ENCODE assay signal across 22 mouse cellular contexts in genomic region chr5:37762046-37762445, GRCm38 (mm10). TPM values are rescaled to one million over a fixed set of nuclear protein-coding genes. Genes with fewer than 3 reads are reported as not detected.
"Had no signal": no experiment of that assay in that cellular context is flagged by ENCODE, and none has a peak within 500 bp of the region (broad histone marks: within the 10 kb centered on the region; RNA-seq: fewer than 3 reads in every experiment).

No protein-coding gene starts in this region.

- H3K27ac ChIP-seq: kidney, embryonic 15.5 days; left cerebral cortex, adult 2 months; liver, embryonic 13.5 days; macrophage; midbrain, embryonic 10.5 days; midbrain, embryonic 13.5 days; neural tube, embryonic 13.5 days had no signal

- ATAC-seq: midbrain, embryonic 13.5 days; midbrain, embryonic 16.5 days had no signal

- H3K4me3 ChIP-seq: kidney, embryonic 15.5 days; left cerebral cortex, adult 2 months; liver, embryonic 13.5 days; megakaryocyte, embryonic 14.5 days; midbrain, embryonic 10.5 days; midbrain, embryonic 13.5 days; myocyte; neural tube, embryonic 13.5 days had no signal

- DNase-seq: kidney, postnatal 10 days; kidney, postnatal 36 days; layer of hippocampus, postnatal 36 days; liver, embryonic 13.5 days; lung, adult 2 months; retina, postnatal 1 day; right cerebral cortex, postnatal 25 days; thymus, adult 18-20 months; thymus, postnatal 36 days had no signal

RNA-seq across cellular contexts. Expression of gene Cytl1, which starts 26.7 kb away (rescaled TPM):
- total RNA-seq: layer of hippocampus, postnatal 10 days; monocyte, adult 5-6 weeks; neutrophil, adult 5-6 weeks had no signal

RNA-seq across cellular contexts. Expression of gene Stk32b, which starts 45.1 kb away (rescaled TPM):
- total RNA-seq: liver, adult 2 months; monocyte, adult 5-6 weeks had no signal
